Mouse (Mus musculus) hindbrain, embryonic 10.5 days (tissue): ENCODE measurements around the gene Cox20. TPM values are rescaled to one million over a fixed set of nuclear protein-coding genes. Genes with fewer than 3 reads are reported as not detected.

Source experiments
- polyA plus RNA-seq: library from polyadenylated mRNA; unstranded; fragments of >200 nt; fragmentation: Nextera tagmentation; extraction: Ambion mirVana; gene quantifications from 2 replicates; pipeline ENCODE4 v1.2.1, GENCODE M21; 2016

The Cox20 gene
- polyA plus RNA-seq, 1 experiment from 2014 or later: 109 TPM

Other genes with a start within 250 kb of the Cox20 start
- gene Desi2, start 131.7 kb upstream of the Cox20 start, polyA plus RNA-seq: 12.7 and 17.6 TPM in 2 replicates
- gene Hnrnpu, start 18.7 kb downstream of the Cox20 start, polyA plus RNA-seq: 466 and 470 TPM in 2 replicates
- 7.0 and 7.9 TPM in 2 replicates for gene Efcab2, start 87.0 kb downstream of the Cox20 start, polyA plus RNA-seq
- gene Kif26b, start 210.0 kb downstream of the Cox20 start, polyA plus RNA-seq: 4.6 and 4.9 TPM in 2 replicates